Mouse (Mus musculus) right cerebral cortex, postnatal 10 days (tissue): ENCODE results near the gene Dpysl5.
A peak's percentile ranks its signal among the peaks of the same experiment; 100 is the strongest.

Experiments
- DNase-seq, 2 experiments: peaks; one replicate each; pipeline ENCODE4 v3.0.0; 2021; ENCODE audit warnings: low spot score in 2 of 2

The Dpysl5 gene

GRCm38 (mm10) chr5:30762815-30763510 is 51.6 kb downstream of the Dpysl5 start:
- peak; percentile 72 to 86 for DNase-seq

DNA sequence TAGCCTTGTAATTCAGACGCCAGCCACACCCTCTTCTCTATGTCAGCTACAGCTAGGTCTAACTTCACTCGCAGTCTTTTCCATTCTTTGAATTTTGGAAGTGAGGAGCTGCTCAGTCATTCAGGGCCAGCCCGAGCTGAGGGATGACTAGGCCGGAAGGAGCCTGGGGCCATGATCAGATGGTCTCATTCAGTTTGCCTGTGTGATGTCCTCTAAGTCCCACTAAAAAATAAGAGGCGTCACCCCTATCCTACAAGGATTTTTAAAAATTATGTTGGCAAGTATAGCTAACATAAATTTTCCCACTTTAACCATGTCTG is 52.1 kb downstream of the Dpysl5 start:
- no peak for DNase-seq

- DNase-seq, result peak; percentile 50 to 65
These were observed 54.4 kb downstream of the Dpysl5 start for GRCm38 (mm10) chr5:30765596-30766370.

DNA sequence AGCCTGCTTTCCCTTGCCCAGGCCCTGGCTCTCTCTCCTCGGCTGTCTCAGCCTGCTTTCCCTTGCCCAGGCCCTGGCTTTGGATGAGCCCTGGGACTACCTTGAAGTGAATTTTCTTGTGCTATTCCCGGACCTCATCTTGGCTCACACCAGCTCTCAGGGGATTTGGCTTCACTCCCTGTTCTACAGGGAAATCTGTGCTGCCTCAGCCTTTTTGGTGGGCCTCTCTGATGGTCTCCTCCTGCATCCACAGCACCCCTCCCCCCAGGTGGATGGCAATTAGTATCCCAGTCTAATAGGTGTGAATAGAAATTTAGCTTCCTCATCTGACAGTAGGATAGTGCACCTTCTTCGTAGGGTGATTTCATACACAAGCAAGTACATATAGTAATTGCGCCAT is 56.7 kb downstream of the Dpysl5 start:
- no peak for DNase-seq

DNA sequence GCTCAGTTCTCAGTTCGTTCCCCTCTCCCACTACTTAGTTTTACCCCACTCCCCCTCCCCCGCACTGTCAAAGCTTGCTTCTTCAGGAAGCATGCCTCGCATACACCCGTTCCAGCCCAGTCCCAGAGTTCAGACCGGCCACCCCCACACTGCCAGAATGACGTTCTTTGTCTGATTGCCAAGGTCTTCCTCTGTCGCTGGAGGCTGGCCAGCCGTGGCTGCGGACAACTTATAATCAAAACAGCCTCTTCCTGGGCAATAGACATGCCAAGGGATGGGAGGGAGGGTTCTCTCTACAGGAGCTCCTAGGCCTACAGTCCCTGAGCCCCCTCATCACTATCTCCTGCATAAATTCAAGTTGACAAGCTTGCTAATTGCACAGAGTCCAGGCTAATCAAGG is 57.2 kb downstream of the Dpysl5 start:
- DNase-seq, result peak in 1 of 2 experiments; percentile 64

DNA sequence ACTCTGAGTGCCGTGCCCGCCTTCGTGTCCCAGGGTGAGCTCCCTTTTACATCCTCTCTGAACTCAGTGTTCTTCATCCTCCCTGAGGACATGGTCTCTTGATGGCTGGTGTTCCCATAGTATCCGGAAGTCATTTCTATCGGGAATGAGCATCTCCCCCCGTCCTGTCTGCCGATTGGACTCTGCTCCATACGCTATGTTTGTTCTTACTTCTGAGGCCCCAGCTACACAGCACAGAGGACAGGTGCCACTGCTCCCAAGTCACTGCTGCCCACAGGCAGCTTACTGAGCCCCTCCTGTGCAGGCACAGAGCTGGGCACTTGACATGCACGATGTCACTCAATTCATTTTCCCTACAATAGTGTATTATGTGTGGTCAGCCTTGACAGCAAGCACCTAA is 57.7 kb downstream of the Dpysl5 start:
- DNase-seq, result no peak

GRCm38 (mm10) chr5:30774601-30775371 is 63.4 kb downstream of the Dpysl5 start:
- peak; percentile 94 to 96 for DNase-seq

DNA sequence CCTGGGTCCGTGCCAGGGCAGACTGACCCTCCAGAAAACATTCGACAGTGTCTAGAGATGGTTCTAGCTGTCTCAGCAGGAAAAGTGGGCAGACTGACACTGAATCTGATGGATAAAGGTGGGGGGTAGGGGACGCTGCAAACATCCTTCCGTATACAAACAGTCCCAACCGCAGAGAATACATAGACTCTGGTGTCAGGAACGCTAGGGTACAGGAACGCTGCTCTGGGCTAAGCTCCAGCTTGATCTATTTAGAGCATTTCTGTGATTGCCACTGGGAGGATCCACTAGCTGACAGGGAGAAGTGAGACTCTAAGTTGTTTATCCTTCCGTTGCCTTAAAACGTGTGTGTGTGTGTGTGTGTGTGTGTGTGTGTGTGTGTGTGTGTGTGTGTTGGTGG is 69.3 kb downstream of the Dpysl5 start:
- DNase-seq, result no peak

- DNase-seq, result no peak
These were observed 69.8 kb downstream of the Dpysl5 start for GRCm38 (mm10) chr5:30781147-30781546.

DNA sequence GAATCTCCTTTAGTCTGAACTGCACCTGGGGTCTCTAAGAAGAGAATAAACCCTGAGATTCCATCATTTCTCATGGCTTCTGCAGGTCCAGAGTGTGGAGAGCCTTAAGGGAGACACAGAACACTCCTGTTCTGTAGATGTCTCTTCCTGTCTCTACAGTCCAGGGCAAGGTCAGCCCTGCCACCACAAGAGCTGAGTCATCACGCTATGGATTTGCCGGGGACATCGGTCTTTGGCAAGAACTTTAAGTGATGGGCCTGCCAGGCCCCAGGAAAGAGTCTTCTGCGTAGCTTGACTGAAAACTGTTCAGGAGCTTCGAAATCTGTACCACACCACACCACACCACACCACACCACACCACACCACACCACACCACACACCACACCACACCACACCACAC is 76.0 kb downstream of the Dpysl5 start:
- no peak for DNase-seq

DNA sequence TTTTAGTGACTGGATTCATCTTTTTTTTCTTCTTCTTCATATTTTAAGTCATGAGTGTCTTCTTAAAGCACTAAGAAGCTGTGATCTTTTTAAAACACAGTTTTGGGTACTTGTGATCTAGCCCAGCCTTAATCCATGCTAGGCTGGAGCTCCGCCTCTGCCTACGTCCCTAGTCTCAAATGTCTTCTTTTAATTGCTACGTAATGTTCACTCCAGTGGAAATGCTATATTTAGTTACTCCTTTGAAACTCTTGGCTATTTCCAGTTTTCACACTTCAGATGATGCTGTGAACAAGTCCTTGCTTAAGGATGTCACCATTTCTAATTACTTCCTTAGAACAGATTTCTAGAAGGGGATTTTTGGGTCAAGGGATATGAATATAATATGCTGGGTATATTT is 78.7 kb downstream of the Dpysl5 start:
- DNase-seq, result no peak

DNA sequence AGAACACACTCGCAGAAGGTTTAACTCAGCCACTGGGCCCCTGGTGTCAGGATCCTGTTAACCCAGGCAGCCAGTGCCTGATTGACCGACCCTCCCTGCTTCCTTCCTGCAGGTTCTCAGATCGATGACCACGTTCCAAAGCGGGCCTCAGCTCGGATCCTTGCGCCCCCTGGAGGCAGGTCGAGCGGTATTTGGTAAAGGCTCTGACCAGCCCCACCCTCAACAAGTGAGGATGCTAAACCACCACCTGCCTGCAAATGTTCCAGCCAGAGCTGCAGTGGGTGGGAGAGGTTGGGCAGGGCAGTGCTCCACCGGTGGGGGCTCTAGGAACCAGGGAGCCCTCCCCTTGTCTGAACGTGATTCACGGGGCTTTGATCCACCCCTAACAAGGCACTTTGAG is 84.8 kb downstream of the Dpysl5 start:
- DNase-seq, result peak; percentile 72 to 86

- DNase-seq, result no peak
These were observed 86.1 kb downstream of the Dpysl5 start for GRCm38 (mm10) chr5:30797482-30797881.

GRCm38 (mm10) chr5:30797982-30798381 is 86.6 kb downstream of the Dpysl5 start:
- DNase-seq, result no peak

DNA sequence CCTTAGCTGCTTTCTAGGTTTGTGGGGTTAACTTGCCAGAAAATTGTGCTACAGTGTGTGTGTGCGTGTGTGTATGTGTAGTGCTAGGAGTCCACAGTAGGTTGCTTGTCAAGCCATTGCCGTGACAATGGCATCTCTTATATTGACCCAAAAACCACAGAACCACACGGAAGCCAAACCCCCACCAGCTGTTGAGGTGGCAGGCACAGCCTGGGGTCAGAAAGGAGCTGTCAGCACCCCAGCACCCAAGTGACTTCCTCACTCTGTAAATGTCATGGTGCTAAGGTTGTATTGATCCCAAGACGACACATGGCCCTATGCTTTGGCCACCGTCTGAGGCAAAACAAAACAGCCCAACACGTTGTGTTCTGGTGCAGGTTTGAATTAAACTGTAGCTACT is 87.6 kb downstream of the Dpysl5 start:
- DNase-seq, result no peak

DNA sequence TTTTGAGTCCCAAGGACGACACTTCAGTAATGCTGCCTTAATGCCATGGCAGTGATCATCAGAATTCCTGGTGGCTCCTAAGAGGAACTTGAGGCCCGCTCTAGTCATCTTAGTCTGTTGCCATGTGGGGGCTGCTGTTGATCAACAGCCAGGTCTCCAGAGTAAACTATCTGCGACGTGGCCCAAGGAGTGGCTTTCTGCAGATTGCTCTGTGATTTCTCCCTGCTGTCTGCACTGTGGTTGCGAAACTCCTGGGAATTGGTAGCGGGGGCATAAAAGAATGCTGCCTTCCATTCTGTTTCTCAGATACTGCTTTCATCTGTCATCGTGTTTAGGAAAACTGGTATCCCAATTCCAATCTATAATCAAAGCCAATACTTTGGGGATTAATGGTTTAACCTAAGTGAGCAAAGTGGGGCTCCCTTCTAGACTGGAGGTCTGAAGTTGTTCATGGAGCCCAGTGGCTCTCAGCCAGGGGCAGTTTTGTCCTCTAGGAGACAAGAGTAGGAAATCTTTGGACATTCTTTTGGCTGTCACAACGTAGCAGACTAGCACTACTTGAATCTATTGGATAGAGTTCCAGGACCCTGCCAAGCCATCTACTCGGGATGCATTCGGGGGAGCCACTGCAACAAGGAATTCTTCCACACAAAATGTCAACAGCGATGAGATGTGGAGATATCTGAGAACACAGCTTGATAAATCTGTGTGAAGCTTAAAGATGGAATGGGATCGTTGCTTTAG is 91.5 kb downstream of the Dpysl5 start:
- no peak for DNase-seq

GRCm38 (mm10) chr5:30806106-30806505 is 94.7 kb downstream of the Dpysl5 start:
- DNase-seq, result peak; percentile 86 to 90

GRCm38 (mm10) chr5:30814424-30815119 is 103.2 kb downstream of the Dpysl5 start, which contains the start of gene Mapre3:
Mapre3 (plus strand) TSS chr5:30814641.
- peak; percentile 96 to 97 for DNase-seq

- DNase-seq, result no peak
These were observed 103.7 kb downstream of the Dpysl5 start for GRCm38 (mm10) chr5:30815120-30815465.

DNA sequence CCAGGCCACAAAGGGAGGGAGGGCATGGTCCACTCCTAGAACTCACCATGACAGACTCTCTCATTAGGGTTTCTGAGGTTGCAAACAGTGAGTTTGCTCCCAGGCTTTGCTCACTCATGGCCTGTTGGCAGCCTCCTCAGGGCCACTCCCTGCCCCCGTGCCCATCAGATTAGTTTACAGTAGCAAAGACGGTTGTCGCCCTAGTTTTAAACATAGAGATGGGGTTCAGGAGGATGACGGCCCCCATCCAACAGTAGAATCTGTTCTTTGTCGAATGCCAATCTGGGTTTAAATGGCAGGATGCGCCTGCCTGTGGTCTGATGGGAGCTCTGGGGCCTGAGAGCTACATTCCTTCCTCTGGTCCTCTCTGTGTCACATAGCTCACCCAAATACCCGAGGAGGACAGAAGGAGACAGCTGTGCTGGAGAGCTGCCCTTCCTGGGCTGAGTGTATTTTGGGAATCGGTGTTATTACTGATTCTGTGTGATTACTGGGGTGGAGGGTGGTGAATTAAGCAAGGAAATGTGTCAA is 105.0 kb downstream of the Dpysl5 start:
- DNase-seq, result no peak

- peak in 1 of 2 experiments; percentile 47 for DNase-seq
These were observed 107.5 kb downstream of the Dpysl5 start for GRCm38 (mm10) chr5:30818758-30819309.
